Mouse (Mus musculus): ENCODE results near the gene Catsperg1.
"Not testable (repeated sequence)": the region's sequence is repeated elsewhere in the genome, so short reads cannot be mapped to it uniquely, and the experiment has no call there.

DNA sequence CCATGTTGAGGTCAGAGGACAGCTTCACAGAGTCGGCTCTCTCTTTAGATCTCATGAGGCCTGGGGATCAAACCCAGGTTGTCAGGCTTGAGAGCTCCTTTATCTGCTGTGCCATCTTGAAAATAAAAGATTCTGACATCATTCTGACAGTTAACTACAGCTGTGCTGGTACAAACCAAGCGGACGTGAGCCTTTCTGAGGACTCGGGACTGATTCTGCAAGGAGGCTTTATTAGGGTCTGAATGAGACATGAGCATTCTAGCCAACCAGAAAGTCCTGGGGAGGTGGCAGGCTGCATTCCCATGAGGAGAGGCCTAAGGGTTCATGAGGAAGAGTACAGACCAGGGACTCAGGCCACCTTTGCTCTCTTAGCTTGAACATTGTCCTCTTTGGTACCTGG is 32.5 kb downstream of the Catsperg1 start:
- TF ChIP-seq FLI1 (IDR thresholded peaks at IDR 0.05; ENCODE audit: low read length); GATA1 (IDR thresholded peaks at IDR 0.05; ENCODE audit: borderline replicate concordance, low read length): not testable (repeated sequence)
